Mouse (Mus musculus): ENCODE measurements around the gene Sucnr1.
"Not testable (repeated sequence)": the region's sequence is repeated elsewhere in the genome, so short reads cannot be mapped to it uniquely, and the experiment has no call there.

The Sucnr1 gene

GRCm38 (mm10) chr3:60081648-60082047, at the start of gene Sucnr1:
Gene Sucnr1, plus strand, starts transcription at chr3:60081869.
- no peak for DNase-seq (ENCODE audit: low spot score in 2 of 2)

- DNase-seq (ENCODE audit: low spot score in 2 of 2) = no peak
Observed at GRCm38 (mm10) chr3:60046221-60046913, 35.3 kb upstream of the Sucnr1 start.

- no peak for DNase-seq (ENCODE audit: low spot score in 2 of 2)
Observed at GRCm38 (mm10) chr3:60053231-60053927, 28.3 kb upstream of the Sucnr1 start.

DNA sequence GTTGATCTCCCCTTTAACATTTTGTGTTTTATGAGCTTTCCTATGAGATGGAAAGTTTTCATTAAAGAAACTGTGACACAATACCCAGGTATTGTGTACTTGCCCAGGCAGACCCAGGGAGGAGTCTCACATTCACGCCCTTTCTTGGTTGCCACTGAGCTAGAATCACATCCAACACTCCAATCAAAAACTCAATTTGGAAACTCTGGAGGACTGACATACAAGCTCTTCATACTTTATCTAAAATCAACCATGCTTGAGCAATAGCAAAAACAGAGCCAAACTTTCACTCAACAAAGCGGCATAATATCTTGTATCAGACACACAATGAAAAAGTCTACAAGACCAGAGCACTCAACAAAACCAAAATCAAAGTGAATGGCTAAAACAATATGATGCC, 27.7 kb upstream of the Sucnr1 start:
- DNase-seq (ENCODE audit: low spot score in 2 of 2) = no peak

DNA sequence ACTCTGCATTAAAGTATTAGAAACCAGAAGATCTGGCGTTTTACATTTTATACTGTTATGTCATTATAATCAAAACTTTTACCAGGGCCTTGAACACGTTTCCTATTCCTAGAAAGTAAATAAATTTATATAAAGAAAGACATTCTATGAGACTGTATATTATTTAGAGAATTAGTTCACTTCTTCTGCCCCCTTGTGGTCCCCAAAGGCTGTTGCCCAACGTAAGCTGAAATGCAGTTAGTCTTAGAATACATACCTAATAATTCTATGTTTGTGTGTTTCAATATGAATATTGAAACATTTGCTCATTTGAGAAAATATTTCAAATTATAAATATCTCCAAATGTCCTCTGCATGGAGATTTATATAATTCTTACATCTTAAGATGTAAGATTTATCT, 25.2 kb upstream of the Sucnr1 start:
- no peak for DNase-seq (ENCODE audit: low spot score in 2 of 2)

DNA sequence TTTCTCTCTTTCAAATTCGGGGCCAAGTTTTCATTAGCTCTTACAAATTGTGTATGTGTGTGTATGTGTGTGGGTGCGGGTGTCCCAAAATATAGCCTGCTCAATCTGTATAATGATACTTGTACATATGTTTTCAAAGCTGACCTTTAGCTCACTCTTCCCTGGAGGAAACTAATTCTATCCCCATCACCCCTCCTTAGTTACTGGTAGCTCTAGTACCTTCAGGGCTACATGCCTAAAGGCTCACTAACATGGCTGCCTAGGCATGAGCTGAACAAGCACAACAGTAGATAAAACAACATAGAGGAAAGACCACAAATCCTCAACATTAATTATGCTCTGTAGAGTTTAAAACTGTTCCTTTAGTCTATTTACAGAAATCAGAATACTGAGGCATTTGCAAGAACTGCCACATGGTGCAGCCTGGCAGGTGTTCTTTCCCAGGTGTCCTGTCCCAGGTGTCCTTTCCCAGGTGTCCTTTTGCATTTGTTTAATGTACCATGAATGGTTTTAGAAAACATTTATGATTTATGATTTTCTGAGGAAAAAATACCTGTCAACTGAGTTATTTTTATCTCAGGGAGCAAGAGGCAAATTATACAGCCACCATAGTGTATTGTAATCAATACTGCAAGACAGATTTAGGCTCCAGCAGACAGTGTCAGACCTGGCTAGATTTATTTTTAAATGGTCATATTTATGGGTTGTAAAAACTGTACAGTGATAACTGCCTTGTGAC, 24.4 kb upstream of the Sucnr1 start:
- DNase-seq (ENCODE audit: low spot score in 2 of 2) = no peak

- no peak for DNase-seq (ENCODE audit: low spot score in 2 of 2)
Observed at GRCm38 (mm10) chr3:60057809-60058082, 23.9 kb upstream of the Sucnr1 start.

DNA sequence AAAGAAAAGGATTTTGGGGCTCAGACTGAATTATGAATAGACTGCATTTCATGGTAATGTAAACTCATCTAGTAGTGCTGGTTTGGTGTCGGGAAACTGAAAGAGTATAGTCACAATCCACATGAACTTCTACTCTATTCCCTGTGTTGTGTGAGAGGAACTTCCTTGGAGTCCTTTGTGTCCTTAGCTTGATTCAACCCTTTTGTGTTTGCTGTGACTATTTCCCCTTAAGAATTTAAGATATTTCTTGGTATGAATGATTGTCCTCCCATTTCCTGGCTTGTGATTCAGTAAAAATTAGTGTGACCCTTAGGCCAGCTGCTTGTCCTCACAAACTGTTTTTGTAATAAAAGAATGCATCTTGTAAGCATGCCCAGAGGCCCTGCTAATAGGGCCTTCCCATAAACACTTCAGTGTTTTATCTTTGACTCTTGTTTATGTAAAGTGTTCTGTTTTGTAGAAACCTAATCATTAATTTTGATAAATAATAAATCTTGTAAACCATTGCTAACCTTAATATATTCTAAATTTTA, 2.7 kb upstream of the Sucnr1 start:
- DNase-seq (ENCODE audit: low spot score in 2 of 2) = no peak

- peak; percentile 9 to 11 for DNase-seq (ENCODE audit: low spot score in 2 of 2)
Observed at GRCm38 (mm10) chr3:60080572-60080971, 1.1 kb upstream of the Sucnr1 start.

DNA sequence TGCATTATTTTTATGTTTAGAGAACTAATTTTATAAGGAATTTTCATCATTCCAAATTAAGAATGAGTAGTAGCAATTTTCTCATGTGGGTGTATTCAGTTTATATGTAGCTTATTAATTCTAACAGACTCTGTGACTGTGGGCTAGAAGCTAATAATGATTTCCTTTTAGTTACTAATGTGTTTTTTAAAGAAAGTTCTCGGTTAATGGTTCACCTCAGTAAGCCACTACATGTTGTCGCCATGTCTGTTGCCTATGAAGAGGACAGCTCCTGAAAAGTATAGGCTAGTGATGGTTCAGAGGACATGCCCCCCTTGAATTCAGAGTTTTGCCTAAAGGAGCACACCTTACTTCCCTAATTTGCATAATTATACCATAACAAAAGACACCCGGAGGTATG, 1.1 kb downstream of the Sucnr1 start:
- DNase-seq (ENCODE audit: low spot score in 2 of 2) = no peak

DNA sequence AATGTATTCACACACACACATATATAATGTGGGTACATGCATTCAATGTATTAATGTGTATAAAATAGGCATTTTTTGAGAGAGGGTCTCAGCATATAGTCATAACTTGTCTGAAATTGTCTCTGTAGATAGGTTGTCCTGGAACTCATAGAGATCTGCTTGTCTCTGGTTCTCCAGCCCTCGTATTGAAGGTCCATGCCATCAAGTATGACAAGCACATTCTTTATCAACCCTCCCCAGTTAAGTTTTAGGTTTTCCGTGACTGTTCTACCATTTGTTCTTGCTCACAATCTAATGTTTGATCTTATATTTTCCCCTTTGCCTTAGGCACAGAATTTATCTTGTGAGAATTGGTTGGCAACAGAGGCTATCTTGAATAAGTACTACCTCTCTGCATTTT, 4.1 kb downstream of the Sucnr1 start:
- DNase-seq (ENCODE audit: low spot score in 2 of 2) = no peak

GRCm38 (mm10) chr3:60091321-60091720, 9.7 kb downstream of the Sucnr1 start:
- no peak for DNase-seq (ENCODE audit: low spot score in 2 of 2)

- DNase-seq (ENCODE audit: low spot score in 2 of 2) = no peak
Observed at GRCm38 (mm10) chr3:60094386-60095156, 12.9 kb downstream of the Sucnr1 start.

DNA sequence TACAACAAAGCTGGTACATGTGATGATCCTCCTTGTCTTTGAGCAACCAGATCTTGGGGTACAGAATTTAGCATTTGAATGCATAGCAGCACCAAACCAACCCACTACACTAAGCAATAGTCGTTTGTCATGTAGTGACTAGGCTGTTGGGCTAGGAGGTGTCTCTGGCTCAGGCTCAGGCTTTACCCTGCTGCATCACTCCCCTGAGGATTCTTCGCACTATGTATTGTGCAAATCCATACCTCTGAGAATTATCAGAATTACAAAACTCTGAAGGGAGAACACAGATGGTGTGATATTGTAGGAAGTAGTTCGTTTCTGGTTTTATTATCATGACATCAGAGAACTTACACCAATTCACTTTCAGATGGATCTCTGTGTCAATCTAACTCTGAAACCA, 15.3 kb downstream of the Sucnr1 start:
- no peak for DNase-seq (ENCODE audit: low spot score in 2 of 2)

GRCm38 (mm10) chr3:60097485-60097884, 15.8 kb downstream of the Sucnr1 start:
- DNase-seq (ENCODE audit: low spot score in 2 of 2) = no peak

DNA sequence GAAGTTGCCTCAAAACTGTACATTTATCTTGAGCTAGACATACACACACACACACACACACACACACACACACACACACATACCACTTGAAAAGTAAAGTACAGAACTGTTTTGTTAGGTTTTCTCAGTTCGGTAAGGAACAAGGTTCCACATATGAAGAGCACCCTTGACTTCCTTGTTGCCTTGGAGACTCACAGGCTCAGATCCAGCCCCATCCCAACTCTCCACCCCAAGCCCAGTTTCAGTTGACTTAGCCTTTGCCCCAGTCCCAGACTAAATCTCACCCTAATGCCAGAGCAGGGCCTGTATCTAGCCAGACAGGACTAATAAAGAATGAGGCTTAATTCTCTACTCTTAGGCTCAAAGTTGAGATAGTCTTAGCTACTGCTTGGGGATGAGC, 16.9 kb downstream of the Sucnr1 start:
- no peak for DNase-seq (ENCODE audit: low spot score in 2 of 2)

GRCm38 (mm10) chr3:60104462-60105109, 22.9 kb downstream of the Sucnr1 start:
- no peak for DNase-seq (ENCODE audit: low spot score in 2 of 2)

DNA sequence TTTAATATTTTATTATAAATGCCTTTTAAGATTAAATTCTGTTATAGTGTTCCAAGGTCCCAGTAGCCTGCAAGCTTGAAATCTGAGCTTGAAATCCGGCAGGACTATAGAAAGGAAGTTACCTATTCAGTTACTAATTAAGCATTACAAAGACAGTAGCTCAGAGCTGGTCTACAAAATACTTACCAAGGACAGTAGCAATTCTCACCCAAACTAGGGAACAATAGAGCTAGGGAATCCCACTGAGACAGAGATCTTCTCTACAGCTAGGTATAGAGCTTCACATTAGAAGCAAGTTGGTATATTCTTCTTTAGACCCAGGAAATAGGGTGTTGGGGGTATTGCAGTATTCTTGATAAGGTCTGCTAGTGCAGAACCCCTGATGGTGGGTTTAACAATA, 24.8 kb downstream of the Sucnr1 start:
- not testable (repeated sequence) for DNase-seq (ENCODE audit: low spot score in 2 of 2)

DNA sequence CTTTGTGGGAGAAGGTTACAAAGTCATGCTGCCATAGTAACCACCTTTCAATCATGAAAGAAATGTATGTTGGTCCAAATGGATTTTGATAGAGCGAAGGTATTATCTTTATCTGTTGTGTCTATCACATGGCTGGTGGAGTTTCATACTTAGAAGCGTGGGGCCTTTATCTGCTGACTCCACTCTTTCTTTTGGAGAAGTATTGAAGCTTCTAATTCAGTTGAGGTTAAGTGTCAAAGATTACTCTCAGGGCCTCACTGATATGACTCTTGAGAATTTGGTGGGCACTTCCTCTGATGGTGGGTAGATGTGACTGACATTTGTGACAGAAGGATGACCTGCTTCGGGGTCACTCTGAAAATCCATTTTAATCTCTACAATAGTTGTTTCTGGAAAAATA, 26.1 kb downstream of the Sucnr1 start:
- no peak for DNase-seq (ENCODE audit: low spot score in 2 of 2)

DNA sequence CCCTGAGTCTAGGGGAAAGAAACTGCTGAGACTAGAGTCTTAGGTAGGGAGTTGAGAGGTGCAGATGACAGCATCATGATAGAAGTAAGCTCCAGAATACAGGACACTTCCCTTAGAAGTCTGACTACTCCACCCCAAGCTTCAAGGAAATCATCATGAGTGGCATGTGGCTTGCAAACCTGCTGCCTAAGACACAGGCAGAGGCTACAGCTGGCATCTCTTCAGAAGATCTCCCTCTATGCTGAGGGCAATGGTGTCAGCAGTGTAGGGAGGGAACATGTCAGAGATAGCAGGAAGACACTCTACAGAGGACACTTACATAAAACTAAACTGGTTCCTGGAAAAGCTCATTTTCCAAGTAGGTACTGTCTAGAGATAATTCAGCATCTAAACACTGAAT, 27.1 kb downstream of the Sucnr1 start:
- no peak for DNase-seq (ENCODE audit: low spot score in 2 of 2)

DNA sequence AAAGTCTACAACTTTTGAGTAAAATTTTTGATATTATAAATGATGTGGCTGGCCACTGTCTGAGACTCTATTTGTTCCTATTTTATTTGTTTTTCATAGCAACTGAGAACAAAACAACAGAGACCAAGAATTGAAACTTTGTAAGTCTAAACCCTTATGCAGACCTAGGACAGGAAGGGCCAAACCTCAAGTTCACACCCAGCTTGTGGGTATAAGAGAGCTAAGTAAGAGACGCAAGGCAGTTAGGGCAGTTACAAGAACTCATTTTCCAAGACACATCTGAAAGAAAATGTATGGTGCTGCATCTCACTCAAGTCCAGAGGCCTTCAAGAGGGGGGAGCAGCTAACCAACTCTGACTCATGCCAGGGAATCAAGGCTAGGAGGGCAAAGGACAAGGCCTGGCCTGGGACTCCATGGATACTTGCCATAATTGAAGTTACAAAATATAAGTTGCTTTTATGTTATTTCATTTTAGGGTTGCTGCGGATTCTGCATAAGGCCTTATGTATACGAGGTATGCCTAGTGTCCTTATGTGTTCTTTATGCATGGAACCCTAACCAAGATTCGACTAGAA, 29.6 kb downstream of the Sucnr1 start:
- DNase-seq (ENCODE audit: low spot score in 2 of 2) = no peak

Measured in spleen, postnatal 14 days (tissue).